Mouse (Mus musculus): Measurements from ENCODE around the gene Abtb1. TPM values are rescaled to one million over a fixed set of nuclear protein-coding genes. Genes with fewer than 3 reads are reported as not detected.

Abtb1 gene
- polyA plus RNA-seq, 2 experiments: 39.0 to 43.1 TPM

DNA sequence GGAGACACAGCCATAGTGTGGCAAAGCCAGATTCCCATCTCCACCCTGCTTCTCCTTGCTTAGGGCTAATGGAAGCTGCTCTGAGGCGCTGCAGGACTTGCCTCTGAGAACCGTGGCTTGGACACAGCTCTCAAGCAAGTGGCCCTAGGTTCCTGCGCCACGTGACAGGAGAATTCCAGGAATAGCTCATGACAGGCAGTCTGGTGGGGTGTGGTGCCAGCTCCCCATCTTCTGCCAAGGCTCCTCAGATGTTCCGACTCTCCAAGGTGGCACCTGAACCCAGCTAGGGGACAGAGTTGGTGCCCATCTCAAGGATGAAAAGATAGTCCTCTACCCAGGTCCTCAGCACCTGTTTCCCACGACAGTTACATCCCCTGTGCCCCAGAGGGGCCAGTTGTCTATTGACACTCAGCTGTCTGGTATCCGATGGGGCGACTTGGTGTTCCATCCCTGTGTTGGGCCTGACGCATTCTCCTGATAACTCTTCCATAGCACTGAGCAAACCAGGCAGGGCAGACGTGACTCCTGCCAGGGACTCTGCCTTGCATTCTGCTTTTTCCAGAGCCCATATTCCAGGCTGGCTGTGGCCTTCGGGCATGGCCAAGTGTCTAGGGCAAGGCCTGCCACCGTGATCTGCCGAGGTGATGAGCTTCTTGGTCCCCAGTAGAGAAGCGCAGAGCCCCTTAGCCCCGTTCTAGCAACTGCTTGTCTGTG is 54.9 kb downstream of the Abtb1 start:
- Histone ChIP-seq H3K4me2 (ENCODE audit: low read depth) (no peak overlapping the region), H3K27me3 (ENCODE audit: control insufficient read depth, insufficient read depth, low read length) (no peaks in the 10 kb centered on the region), H3K9ac (replicated peaks) (no peak overlapping the region), H3K36me3 (replicated peaks; ENCODE audit: control insufficient read depth, insufficient read depth, low read depth) (no peaks in the 10 kb centered on the region), H3K9me3 (ENCODE audit: control insufficient read depth, low read length) (no peaks in the 10 kb centered on the region), H3K4me1 (replicated peaks; ENCODE audit: control insufficient read depth in 2 of 2, insufficient read depth in 2 of 2, low read length in 1 of 2) (peaks cover 23 to 31% of the 10 kb centered on the region in 2 experiments), H3K27ac (no peak overlapping the region), H3K4me3 (ENCODE audit: insufficient read depth in 1 of 2, low read depth in 2 of 2, low read length in 2 of 2) (no peak overlapping the region)
- TF ChIP-seq CTCF (IDR thresholded peaks at IDR 0.05; ENCODE audit: low read depth) (no peak), EP300 (IDR thresholded peaks at IDR 0.05; ENCODE audit: low read depth) (no peak)
- DNase-seq (ENCODE audit: low read depth in 3 of 3, low spot score in 3 of 3): no peak
- 83% methylated on average over 15 of the region's 15 CpGs for WGBS (ENCODE audit: insufficient replicate concordance)
- no peak for ATAC-seq (ENCODE audit: insufficient read depth)

Other genes with a start within 250 kb of the Abtb1 start
- 0.30 and 0.65 TPM in 2 replicates for gene Kbtbd12, start 204.0 kb downstream of the Abtb1 start, polyA plus RNA-seq (2012; rRNA removed)
- gene Kbtbd12, start 204.0 kb downstream of the Abtb1 start, polyA plus RNA-seq (2014; fragmentation: Nextera tagmentation; extraction: Ambion mirVana): 0.80 and 1.5 TPM in 2 replicates
- 14.8 and 17.0 TPM in 2 replicates for gene Mgll, start 117.6 kb downstream of the Abtb1 start, polyA plus RNA-seq (2012; rRNA removed)
- gene Mgll, start 117.6 kb downstream of the Abtb1 start, polyA plus RNA-seq (2014; fragmentation: Nextera tagmentation; extraction: Ambion mirVana): 65.5 and 68.0 TPM in 2 replicates
- gene Podxl2, start 33.1 kb upstream of the Abtb1 start, polyA plus RNA-seq (2012; rRNA removed): 1.9 and 3.1 TPM in 2 replicates
- gene Podxl2, start 33.1 kb upstream of the Abtb1 start, polyA plus RNA-seq (2014; fragmentation: Nextera tagmentation; extraction: Ambion mirVana): 0.59 and 1.2 TPM in 2 replicates
- gene Mcm2, start 56.8 kb upstream of the Abtb1 start, polyA plus RNA-seq (2012; rRNA removed): 99.2 and 113 TPM in 2 replicates
- gene Mcm2, start 56.8 kb upstream of the Abtb1 start, polyA plus RNA-seq (2014; fragmentation: Nextera tagmentation; extraction: Ambion mirVana): 142 and 167 TPM in 2 replicates
- gene Tpra1, start 60.3 kb upstream of the Abtb1 start, polyA plus RNA-seq (2012; rRNA removed): 52.2 and 61.5 TPM in 2 replicates
- gene Tpra1, start 60.3 kb upstream of the Abtb1 start, polyA plus RNA-seq (2014; fragmentation: Nextera tagmentation; extraction: Ambion mirVana): 25.6 and 32.9 TPM in 2 replicates